In the genomic region with DNA sequence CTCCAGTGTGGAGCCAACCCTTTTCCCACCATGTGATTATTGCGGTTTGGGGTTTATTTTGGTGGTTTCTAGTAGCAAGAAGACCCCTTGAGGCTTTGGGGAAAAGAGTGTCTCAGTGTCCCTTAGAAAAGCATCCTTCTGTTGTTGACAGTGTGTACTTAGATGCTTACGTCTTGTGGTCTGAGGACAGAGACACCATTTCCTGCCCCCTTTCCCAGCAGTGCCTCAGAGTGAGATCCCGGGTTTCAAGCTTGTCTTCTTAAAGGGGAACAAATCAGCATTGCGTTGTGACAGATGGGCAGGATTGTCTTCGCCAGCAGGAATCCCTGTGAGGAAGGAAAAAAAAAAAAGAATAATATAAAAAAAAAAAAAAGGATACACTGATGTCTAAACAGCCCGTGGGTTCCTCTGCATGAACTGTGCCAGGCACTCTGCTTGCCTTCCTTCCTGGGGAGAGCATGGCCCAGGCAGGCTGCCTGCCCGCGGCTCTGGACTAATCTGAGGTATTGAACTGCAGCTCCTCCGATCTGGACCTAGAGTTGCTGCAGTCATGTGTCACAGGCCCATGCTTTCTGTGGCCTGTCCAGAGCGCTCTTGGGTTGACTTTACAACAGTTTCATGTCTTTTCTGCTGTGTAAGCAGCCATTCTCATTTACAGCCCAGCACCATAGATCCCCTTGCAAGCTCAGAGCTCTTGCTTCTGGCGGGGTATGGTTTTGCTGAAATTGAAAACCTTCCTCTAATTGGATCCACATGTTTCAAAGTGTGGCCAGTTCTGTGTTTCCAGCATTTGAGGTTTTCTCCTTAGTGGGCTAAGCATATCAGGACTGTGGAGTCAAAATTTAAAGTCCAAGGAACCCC, we compare ENCODE assay signal across 10 mouse cellular contexts. TPM values are rescaled to one million over a fixed set of nuclear protein-coding genes. Genes with fewer than 3 reads are reported as not detected.
DNase-seq lines count a peak whose midpoint lies in the region; ATAC-seq and TF ChIP-seq lines count a peak whose summit lies in the region.
"Had no signal": no experiment of that assay in that cellular context is flagged by ENCODE, and none has a peak within 500 bp of the region (broad histone marks: within the 10 kb centered on the region; RNA-seq: fewer than 3 reads in every experiment).

No protein-coding gene starts in this region.

- WGBS in neural tube, embryonic 13.5 days, result 68% methylated on average over 11 of the region's 11 CpGs

- no peak overlapping the region for H3K4me2 ChIP-seq in neural tube, embryonic 13.5 days

- peaks cover 45% of the 10 kb centered on the region for H3K36me3 ChIP-seq in neural tube, embryonic 13.5 days

- no peak overlapping the region for H3K9ac ChIP-seq in neural tube, embryonic 13.5 days

- no peak for ATAC-seq in neural tube, embryonic 13.5 days (ENCODE audit: low read depth)
- ATAC-seq in frontal cortex, adult (ENCODE audit: low TSS enrichment), result no peak

- H3K9me3 ChIP-seq in neural tube, embryonic 13.5 days, result no peaks in the 10 kb centered on the region

- peak overlapping the region; percentile 24; the same call in 1 of the 2 replicates for H3K27ac ChIP-seq in left cerebral cortex, adult 2 months
- H3K27ac ChIP-seq in neural tube, embryonic 13.5 days (replicated peaks), result peak overlapping the region; percentile 38

- TF ChIP-seq CTCF in left cerebral cortex, adult 2 months (IDR thresholded peaks at IDR 0.05), result no peak

- no peak overlapping the region for H3K4me3 ChIP-seq in left cerebral cortex, adult 2 months
- H3K4me3 ChIP-seq in neural tube, embryonic 13.5 days, result no peak overlapping the region

- peak; percentile 66 for DNase-seq in embryo, embryonic 10 days (ENCODE audit: low spot score)
- DNase-seq in embryo, embryonic 9.5 days (ENCODE audit: extremely low spot score), result no peak
- no peak for DNase-seq in left cerebral cortex, adult 2 months (ENCODE audit: extremely low spot score in 1 of 2, low spot score in 2 of 2)
- no peak for DNase-seq in left cerebral cortex, postnatal 10 days (ENCODE audit: extremely low spot score in 1 of 2, low spot score in 2 of 2)
- peak; percentile 74 for DNase-seq in fibroblast of lung, adult 2 months (ENCODE audit: low read depth)
- DNase-seq in ovary, adult 18-20 months (ENCODE audit: low spot score), result no peak
- DNase-seq: adrenal gland, postnatal 14 days had no signal

- no peaks in the 10 kb centered on the region for H3K27me3 ChIP-seq in neural tube, embryonic 13.5 days

- intact Hi-C loops in left cerebral cortex, adult 2 months (cut with DNase I), result loop anchor here (5.0 kb wide), 2 partner anchors 89 to 184 kb away; no protein-coding TSS in a partner anchor
- intact Hi-C loops in left cerebral cortex, postnatal 10 days (cut with DNase I), result loop anchor here (5.0 kb wide), 1 partner anchor 184 kb away; no protein-coding TSS in a partner anchor

- peaks cover 16% of the 10 kb centered on the region; the same call in 1 of the 2 replicates for H3K4me1 ChIP-seq in neural tube, embryonic 13.5 days (replicated peaks)

RNA-seq across cellular contexts. Expression of gene Naa20, which starts 20.8 kb away (rescaled TPM):
- 10 to 100 TPM; 71.8 to 80.8 TPM for total RNA-seq in left cerebral cortex, adult 2 months (2021)
- total RNA-seq in left cerebral cortex, postnatal 10 days (2021), result 10 to 100 TPM; 77.9 to 81.4 TPM
- 127 and 135 TPM in 2 replicates for polyA plus RNA-seq in neural tube, embryonic 13.5 days (2015; fragmentation: Nextera tagmentation; extraction: Ambion mirVana)

RNA-seq across cellular contexts. Expression of gene Cfap61, which starts 53.5 kb away (rescaled TPM):
- 1 to 10 TPM; 3.5 to 3.6 TPM for total RNA-seq in left cerebral cortex, adult 2 months (2021)
- 1 to 10 TPM; 3.8 to 3.9 TPM for total RNA-seq in left cerebral cortex, postnatal 10 days (2021)
- polyA plus RNA-seq in neural tube, embryonic 13.5 days (2015; fragmentation: Nextera tagmentation; extraction: Ambion mirVana), result 2.2 and 4.7 TPM in 2 replicates
- polyA plus RNA-seq: stomach, embryonic 14.5 days had no signal

RNA-seq across cellular contexts. Expression of gene Crnkl1, which starts 53.7 kb away (rescaled TPM):
- 10 to 100 TPM; 20.6 to 21.1 TPM for total RNA-seq in left cerebral cortex, adult 2 months (2021)
- 10 to 100 TPM; 15.9 to 19.2 TPM for total RNA-seq in left cerebral cortex, postnatal 10 days (2021)
- polyA plus RNA-seq in neural tube, embryonic 13.5 days (2015; fragmentation: Nextera tagmentation; extraction: Ambion mirVana), result 26.2 and 27.8 TPM in 2 replicates

Comparison
In these comparisons a context has a peak if more than half of its experiments do, and no peak if none do; other contexts are left out.
1. DNase-seq: peak in embryo, embryonic 10 days (single experiment) and fibroblast of lung, adult 2 months (single experiment); none in embryo, embryonic 9.5 days (single experiment), left cerebral cortex, adult 2 months (0 of 2), left cerebral cortex, postnatal 10 days (0 of 2) and ovary, adult 18-20 months (single experiment).